Mouse (Mus musculus) adrenal gland, postnatal 4 days (tissue): ENCODE measurements around the gene Dclk1. TPM values are rescaled to one million over a fixed set of nuclear protein-coding genes. Genes with fewer than 3 reads are reported as not detected.

Experiments
- DNase-seq, 2 experiments: peaks; one replicate each; pipeline ENCODE4 v3.0.0; 2021 to 2022; ENCODE audit warnings: low spot score in 2 of 2, mixed read lengths in 2 of 2
- total RNA-seq, 2 experiments: library from RNA; stranded (reverse); gene quantifications; 2 replicates each; pipeline ENCODE4 v1.2.3; 2021

The Dclk1 gene
- total RNA-seq, 2 experiments from 2014 or later = 23.0 to 25.0 TPM

DNA sequence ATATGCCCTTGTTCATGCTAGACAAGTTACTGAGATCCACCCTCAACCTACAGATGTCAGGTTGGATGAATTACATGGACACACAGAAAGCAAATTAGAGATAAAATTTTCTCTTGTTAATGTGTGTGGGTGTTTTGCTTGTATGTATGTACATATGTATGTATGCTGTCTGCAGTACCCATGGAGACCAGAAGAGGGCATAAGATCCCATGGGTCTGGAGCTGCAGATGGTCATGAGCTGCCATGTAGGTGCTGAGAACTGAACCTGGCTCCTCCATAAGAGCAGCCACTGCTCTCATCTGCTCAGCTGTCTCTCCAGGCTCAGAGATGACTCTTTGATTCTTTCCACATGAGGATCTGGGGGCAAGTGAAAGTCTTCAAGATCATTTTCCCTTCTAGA, 89.5 kb downstream of the Dclk1 start:
- no peak for DNase-seq

DNA sequence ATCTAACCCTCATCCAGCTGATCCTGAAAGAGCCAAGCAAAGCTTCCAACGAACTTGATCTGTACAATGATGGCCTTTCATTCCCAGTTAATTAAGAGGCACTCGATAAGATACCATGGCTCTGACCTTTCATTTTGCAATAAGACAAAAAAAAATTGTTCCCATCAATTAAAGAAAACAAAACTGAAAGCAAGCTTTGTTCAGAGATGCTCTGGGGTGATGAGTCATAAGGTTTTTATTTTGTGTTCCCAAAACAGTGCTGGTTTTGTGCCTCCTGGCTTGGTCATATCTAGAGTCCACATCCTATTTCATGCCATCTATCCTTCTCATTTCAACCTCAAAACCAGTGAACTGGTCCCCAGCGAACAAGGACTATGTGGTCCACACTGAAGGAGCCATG, 91.3 kb downstream of the Dclk1 start:
- no peak for DNase-seq

DNA sequence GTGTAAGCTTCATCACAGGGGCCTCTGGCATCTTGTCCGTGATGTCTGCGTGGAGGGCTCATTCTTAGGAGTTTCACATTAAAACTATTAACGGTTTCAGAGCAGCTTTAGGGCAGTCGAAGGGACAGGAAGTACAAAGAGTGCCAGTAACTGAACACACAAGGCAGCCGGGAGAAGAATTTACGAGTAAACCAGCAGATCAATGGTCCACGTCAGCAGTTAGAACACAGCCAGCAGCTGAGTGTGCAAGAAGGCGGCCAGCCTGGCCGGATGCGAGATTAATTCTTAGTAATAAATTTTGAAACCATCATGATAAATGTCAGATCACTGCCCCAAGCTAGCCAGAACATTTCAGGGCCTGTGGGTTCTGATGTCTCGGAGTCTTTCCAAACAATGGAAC, 94.7 kb downstream of the Dclk1 start:
- no peak for DNase-seq

DNA sequence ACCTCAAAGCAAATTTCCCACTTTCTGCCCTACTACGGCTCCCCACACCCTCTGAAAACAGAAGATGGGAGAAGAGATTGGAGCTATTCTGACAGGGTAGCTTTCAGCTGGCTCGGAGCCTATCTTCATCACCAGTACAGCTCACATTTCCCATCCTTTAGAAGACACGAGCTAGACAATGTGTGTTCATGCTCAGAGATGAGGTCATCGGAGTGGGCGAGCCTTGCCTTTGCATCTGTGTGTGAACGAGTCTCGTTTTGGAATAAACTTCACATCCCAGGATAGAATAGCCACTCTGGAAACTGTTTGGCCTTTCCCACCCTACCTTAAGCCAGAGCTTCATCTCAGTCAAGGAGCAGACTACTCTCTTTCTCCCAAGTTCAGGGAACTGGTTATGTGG, 95.5 kb downstream of the Dclk1 start:
- no peak for DNase-seq

DNA sequence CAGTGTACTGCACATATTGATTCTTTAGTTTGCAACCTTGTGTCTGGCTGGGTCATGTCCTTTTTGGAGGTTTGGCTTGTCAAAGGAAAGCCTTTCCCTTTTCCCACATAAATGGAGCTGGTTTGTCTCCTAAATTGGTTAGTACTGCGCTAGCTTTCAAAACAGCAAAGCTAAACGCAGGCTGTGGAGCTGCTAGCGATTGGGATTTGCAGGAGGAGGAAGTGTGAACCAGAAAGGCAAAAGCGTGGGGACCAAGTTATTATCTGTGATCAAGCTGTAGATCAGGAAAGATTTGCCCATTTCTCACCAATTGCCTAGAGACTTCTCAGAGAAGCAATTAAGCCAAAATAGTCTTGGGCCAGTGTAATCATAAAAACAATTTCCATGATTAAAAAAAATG, 100.3 kb downstream of the Dclk1 start:
- DNase-seq = no peak

DNA sequence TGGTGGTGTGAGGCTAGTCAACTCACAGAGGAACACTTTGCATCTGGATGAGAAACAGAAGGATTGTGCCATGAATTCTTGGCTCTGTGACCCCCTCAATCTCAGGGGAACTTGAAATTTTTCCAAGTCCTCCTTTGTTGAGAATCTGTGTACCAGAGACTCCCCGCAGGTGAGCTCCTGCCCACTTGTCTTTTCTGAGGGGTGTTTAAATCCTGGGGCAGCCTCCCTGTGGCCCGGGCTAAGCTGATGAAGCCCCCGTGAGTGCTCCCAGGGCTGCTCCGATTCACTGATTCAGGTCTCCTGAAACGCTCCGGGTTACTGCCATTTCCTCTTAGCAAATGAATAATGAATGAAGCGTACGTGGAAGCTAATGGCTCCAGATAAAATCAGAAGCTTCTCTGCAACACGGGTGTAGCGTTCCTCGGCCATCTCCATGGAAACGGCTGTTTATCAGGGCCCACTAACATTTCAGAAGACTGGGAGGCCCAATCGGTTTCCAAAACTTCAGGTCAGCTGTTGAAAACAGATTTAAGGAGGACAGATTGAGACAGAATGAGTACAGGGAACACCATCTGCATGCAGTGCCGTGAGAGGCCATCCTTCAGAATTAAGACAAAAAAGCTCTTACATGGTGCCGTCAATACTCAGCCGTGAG, 105.3 kb downstream of the Dclk1 start:
- no peak for DNase-seq

DNA sequence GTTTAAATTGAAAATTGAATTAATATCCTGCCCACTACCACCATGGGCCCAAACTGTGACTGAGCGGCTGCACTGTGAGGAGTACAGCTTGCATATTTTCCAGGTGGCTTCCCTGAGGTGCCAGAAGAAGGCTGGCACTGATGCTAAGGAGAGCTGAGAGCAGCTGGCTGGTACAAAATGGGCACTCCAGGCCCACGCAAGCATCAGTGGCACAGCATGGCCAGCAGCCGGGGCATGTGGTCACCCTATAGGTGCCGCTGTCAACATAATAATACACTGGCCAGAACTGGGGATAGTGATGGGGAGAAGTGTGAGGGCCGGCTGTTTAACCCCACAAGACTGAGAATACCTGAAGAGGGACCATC, 105.8 kb downstream of the Dclk1 start:
- DNase-seq = no peak

DNA sequence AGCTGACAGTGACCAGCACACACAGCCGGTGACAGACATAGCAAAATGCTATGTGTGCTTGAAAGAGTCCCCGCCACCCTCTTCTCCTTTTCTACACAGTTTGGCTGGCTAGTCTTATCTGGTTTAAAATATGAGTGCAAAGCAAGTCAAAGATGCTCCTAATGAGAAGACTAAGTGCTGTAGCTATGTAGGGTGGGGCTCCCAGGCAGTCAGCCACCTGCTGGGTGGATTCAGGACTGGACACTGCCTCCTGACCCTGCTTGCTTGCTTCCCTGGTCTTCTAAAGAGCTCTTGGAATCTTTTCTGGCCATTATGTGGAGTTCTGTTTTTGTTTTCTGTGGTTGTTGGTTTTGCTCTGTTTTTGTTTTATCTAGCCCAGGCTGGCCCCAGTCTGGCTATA, 108.0 kb downstream of the Dclk1 start:
- DNase-seq = no peak

DNA sequence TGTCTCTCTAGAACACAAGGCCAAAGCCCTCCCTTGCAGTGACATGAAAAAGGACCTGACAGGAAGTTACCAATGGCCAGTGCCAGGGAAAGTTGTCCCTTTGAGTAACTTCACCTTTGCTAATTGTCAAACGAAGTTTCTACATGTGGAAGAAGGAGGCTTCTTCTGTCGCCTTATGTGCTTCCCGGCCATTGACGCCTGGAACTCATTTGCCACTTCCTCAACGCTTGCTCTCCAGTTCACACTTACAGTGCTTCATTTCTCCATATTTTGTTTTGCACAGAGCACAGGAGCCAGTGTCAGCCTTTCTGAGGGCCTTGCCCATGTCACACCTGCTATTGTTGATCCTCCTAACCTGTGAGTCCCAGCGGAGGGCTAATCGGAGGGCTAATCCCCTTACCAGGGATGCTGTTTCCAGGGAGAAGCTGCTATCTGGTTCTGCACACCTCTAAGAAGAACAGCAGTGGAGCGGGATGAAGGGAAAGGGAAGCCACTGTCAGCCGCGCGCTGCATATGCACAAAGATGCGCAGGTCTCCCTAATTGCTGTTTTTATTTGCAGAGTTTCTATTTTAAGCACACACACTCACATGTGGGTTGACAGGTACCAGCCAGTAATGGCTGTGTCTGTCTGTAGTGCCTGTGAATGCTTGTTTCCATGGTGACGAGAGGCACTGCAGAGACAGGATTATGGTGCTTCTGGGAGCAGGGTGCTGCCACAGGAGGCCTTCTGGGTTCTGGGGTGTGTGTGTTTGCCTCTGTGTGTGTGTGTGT, 109.3 kb downstream of the Dclk1 start:
- DNase-seq = no peak

DNA sequence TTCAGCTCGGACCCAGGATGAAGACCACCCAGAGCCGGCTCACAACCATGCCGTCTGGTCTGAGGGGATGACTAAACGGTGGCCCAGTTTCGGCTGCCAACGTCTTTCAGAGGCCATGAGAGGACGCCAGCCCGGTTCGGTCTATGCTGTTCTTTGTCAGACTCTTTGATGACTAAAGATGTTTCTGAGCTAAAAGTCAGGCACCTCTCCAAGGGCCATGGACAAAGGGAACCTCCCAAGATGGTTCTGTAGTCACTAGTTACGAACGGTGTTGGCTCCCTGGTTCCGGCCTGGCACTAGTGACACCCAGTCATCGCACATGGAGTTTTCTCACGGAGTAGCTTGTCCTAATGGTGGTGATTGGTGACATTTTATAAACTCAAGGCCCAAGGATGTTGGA, 110.4 kb downstream of the Dclk1 start:
- DNase-seq = no peak

DNA sequence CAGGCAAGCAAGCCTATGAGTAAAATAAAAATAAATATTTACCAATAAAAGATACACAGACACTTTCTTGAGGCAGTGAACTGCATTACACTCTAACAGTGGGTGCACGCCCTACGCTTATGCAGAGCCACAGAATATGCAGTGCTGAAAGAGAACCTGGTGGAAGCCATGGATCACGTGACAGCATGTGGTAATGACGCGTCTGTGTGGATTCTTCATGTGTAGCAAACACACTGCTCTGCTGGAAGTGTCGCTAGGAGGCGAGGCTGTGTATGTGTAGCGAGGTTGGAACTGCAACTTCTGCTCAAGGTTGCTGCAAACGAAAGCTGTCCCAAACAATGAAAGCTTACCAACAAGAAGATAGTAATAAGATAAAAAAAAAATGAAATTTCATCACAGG, 111.0 kb downstream of the Dclk1 start:
- DNase-seq = no peak

DNA sequence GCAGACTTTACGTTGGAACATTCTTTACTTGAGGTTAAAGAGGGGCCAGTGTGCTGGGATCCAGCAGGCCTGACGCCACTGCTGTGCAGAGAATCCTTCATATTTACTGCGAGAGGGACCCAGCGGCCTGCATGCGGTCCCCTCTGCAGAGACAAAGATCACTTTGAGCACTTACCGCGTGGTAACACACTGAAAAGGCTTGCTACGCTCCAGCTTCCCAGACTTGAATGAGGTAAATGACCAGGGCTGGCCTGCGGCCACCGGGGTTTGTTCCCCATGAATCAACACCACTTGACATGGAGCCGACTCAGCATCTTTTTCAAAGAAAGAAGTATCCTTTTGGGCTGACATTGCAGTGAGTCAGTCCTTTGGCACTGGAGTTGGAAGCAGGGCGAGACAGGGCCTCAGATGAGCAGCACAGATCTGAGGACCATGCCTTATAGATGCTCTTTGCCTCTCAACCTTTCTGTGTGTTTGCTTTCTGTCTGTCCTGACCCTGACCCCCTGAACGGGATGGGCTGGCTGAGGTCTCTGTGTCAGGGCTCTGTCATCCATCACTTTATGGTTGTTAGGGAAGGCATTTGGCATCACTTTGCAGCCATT, 111.8 kb downstream of the Dclk1 start:
- DNase-seq = no peak

DNA sequence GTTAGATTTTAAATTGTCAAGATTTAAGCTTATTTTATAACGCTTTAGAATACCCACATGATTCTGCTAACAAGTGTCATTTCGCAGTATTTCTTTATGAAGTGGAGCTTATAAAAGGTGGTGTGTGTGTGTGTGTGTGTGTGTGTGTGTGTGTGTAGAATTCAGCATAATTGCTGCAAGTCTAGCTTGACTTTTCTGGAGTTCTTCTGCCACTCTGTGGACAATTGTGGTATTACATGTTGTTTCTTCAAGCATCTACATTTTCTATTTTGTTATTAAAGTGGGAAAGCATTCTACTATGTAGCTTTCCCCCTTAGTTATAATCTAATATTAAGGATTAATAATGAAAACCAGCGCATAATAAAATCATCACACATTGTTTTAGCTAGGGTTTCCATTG, 112.6 kb downstream of the Dclk1 start:
- DNase-seq = no peak

DNA sequence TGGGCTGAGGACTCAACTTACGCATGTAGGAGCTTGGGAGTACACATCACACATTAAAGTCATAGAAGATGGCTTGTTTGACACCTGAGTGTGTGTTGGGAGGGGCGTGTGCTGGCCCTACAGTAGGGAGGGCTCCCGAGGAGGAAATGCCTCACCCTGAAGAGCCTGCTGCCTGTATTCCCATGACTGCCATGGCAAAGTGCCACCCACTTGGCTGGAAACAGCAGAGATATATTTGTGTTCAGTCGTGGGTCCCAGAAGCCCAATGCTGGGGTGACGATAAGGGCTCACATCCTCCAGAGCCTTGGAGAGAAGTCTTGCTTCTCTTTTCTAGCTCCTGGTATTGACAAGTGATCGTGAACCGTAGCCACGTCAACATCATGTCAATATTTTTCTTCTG, 116.3 kb downstream of the Dclk1 start:
- no peak for DNase-seq

DNA sequence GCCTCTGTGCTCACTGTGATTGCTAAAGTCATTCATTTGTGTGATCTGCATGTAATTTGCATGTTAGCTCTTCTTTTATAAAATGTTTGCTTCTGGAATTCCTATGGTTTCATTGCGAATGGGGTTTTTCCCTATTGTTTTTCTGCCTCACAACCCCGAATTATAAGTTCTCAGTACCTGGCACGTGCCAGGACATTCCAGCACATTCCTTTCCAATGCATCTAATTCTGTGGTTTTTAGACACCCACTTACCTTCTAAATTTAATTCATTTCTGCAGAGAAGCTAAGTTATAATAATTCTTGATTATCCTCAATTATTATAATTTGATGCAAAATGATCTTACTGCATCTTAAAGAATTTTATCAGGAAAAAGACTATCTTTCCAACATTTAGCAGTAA, 118.7 kb downstream of the Dclk1 start:
- DNase-seq = no peak

DNA sequence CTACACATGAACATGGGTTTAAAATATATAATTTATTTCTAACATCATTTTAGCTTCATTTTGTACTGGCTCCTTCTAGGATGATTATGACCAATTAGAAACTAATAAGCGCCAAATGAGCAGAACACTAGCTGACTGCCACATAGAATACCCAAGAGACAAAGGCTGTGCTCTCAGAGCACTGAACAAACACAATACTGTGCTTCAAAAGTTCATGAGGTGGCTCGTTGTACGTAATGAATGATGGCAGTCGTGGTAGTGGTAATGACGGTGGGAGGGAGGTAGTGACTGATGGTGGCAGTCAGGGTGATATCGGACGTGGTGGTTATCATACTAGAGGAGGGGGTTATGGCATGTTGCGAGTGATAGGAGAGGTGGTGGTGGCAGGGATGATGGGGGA, 125.0 kb downstream of the Dclk1 start:
- DNase-seq = no peak

DNA sequence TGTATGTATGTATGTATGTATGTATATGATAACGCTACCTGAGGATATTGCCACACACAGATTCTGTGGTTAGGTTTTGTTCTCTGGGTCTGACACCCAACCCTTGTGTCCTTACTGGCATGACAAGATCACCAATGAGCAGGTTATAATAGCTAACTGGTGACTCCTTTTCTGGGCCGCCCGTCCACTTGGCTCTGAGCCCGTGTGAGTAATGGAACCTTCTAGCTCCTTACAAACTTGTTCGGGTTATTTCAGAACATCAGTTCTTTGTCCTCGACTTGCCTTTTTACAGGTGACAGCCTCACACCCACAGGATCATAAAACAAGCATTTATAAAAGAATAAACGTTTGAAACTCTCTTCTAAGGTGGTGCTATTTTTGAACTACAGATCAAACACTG, 127.0 kb downstream of the Dclk1 start:
- DNase-seq = no peak

DNA sequence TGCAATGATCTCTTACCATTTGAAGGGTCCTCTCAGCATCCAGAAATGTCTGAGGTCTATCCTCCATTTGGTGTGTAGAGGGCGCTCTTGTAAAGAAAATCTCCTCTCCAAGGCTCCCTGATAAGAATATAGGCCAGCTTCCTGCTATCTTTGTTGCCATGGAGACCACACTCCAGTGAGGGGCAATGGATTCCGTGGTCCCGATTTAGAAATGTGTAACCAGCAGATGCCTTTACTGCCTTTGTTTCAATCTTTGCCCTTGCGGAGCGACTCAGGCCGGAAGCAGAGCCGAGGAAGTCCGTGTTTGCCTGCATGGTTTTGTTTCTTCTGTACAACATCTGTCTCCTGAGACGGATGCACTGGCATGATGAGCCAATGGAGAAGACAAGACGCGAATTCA, 131.5 kb downstream of the Dclk1 start:
- no peak for DNase-seq

DNA sequence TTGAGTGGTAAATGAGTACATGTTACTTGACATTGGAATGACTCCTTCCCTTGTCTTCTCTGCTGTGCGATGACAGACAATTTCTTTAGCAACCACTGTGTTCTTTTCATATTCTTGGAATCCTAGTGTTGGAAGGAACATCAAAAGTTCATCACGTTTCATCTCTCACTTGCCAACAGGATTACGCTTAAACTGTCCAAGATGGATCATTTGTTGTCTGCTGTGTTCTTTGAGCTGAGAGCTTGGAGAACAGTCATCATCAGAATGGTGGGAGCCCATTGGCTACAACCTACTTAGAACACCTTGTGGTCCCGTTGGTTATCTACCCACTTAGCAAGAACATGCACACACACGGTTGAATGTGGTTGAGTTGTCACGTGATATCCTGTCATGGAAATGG, 136.4 kb downstream of the Dclk1 start:
- DNase-seq = no peak

DNA sequence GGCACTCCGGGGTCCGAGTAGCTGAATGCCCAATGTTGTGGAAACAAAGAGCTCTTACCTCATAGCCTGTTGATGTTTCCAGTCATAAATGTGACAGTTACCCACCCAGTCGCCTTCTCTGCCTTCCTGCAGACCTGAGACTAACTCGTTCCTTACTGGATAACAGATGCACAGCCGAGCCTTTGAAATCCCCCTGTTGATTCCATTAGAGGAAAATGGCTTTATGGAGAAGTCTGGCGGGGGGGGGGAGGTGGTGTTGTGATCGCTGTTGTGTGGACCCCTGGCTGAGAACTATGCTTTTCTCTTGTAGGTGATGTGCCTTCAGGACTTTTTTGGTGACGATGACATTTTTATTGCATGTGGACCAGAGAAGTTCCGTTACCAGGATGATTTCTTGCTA, 138.3 kb downstream of the Dclk1 start:
- no peak for DNase-seq

DNA sequence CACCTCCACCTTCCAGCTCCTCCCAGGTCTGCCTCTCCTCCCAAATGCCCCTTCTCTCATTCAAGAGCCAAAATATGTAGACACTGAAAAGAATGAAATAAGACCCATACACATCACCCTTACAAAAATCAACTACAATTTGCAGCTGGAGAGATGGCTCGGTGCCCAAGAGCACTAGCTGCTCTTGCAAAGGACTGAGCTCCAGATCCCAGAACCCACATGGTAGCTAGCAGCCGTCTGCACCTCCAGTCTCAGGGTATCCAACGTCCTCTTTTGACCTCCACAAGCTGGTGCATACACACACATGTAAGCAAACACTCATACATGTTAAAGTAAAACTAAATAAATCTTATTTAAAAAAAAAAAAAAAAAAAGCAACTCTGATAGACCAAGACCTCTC, 150.4 kb downstream of the Dclk1 start:
- no peak for DNase-seq

DNA sequence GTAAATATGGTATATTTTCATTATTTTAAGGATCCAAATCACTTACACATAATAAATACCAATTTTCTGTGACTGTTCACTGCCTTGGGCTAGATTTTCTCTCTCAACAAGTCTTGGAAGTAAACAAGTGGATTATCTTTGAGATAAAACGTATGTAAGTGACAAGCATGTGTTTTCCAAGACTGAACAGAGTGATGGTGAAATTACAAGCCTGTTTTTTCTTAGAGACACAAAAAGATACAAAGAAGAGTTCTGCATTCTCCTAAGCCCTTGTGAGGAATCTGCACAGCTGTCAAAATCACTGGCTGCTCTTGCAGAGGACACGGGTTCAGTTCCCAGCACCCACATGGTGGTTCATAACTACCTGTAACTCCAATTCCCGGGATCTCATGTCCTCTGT, 151.4 kb downstream of the Dclk1 start:
- DNase-seq = no peak

DNA sequence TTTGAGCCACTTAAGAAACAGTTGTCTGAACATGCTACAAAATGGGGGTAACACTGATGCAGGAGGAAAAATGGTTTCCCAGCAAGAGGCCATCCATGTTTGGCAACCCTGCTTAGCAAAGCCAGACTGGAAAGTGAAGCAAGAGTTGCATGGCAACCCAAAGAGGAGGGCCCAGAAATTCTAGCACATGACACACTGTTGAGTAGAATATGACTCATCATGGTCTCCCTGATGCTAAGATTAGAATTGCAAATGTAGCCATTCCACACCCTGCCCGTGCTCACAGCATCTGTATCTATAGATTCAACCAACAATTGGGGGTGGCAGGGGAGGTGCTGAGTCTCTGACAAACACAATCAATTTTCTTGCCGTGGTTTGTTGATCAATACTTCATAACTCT, 154.6 kb downstream of the Dclk1 start:
- no peak for DNase-seq
